Mouse (Mus musculus): Measurements from ENCODE around the gene Fbxw2. TPM values are rescaled to one million over a fixed set of nuclear protein-coding genes. Genes with fewer than 3 reads are reported as not detected.
"Not testable (repeated sequence)": the region's sequence is repeated elsewhere in the genome, so short reads cannot be mapped to it uniquely, and the experiment has no call there.

Fbxw2 gene
- polyA plus RNA-seq (2012) = 26.3 and 39.9 TPM in 2 replicates

GRCm38 (mm10) chr2:34825827-34826459, at the start of gene Fbxw2:
Gene Fbxw2 (minus strand): TSS chr2:34826311.
- no peak for TF ChIP-seq GATA1 (IDR thresholded peaks at IDR 0.05; ENCODE audit: low read length)

- no peak for TF ChIP-seq GATA1 (IDR thresholded peaks at IDR 0.05; ENCODE audit: low read length)
Observed at GRCm38 (mm10) chr2:34874816-34875345, 48.8 kb upstream of the Fbxw2 start, which contains the start of gene Psmd5. Gene Psmd5 (minus strand): TSS chr2:34874968.

GRCm38 (mm10) chr2:34874271-34874670, 48.2 kb upstream of the Fbxw2 start, which contains the start of gene Cutal:
Gene Cutal (plus strand): TSS chr2:34874396.
- TF ChIP-seq GATA1 (IDR thresholded peaks at IDR 0.05; ENCODE audit: low read length) = no peak

GRCm38 (mm10) chr2:34870520-34871474, 44.7 kb upstream of the Fbxw2 start:
- TF ChIP-seq GATA1 (IDR thresholded peaks at IDR 0.05; ENCODE audit: low read length) = no peak

- TF ChIP-seq GATA1 (IDR thresholded peaks at IDR 0.05; ENCODE audit: low read length) = no peak
Observed at GRCm38 (mm10) chr2:34869680-34870079, 43.6 kb upstream of the Fbxw2 start.

- no peak for TF ChIP-seq GATA1 (IDR thresholded peaks at IDR 0.05; ENCODE audit: low read length)
Observed at GRCm38 (mm10) chr2:34857728-34858127, 31.6 kb upstream of the Fbxw2 start.

- no peak for TF ChIP-seq GATA1 (IDR thresholded peaks at IDR 0.05; ENCODE audit: low read length)
Observed at GRCm38 (mm10) chr2:34855265-34855664, 29.2 kb upstream of the Fbxw2 start.

- no peak for TF ChIP-seq GATA1 (IDR thresholded peaks at IDR 0.05; ENCODE audit: low read length)
Observed at GRCm38 (mm10) chr2:34847702-34848101, 21.6 kb upstream of the Fbxw2 start.

- TF ChIP-seq GATA1 (IDR thresholded peaks at IDR 0.05; ENCODE audit: low read length) = no peak
Observed at GRCm38 (mm10) chr2:34843211-34843939, 17.3 kb upstream of the Fbxw2 start.

- no peak for TF ChIP-seq GATA1 (IDR thresholded peaks at IDR 0.05; ENCODE audit: low read length)
Observed at GRCm38 (mm10) chr2:34841706-34842105, 15.6 kb upstream of the Fbxw2 start.

- TF ChIP-seq GATA1 (IDR thresholded peaks at IDR 0.05; ENCODE audit: low read length) = no peak
Observed at GRCm38 (mm10) chr2:34835669-34836068, 9.6 kb upstream of the Fbxw2 start.

- TF ChIP-seq GATA1 (IDR thresholded peaks at IDR 0.05; ENCODE audit: low read length) = no peak
Observed at GRCm38 (mm10) chr2:34833624-34834023, 7.5 kb upstream of the Fbxw2 start.

GRCm38 (mm10) chr2:34832766-34833457, 6.8 kb upstream of the Fbxw2 start, which contains the start of gene Gm34653:
Gene Gm34653 (plus strand): TSS chr2:34833007.
- TF ChIP-seq GATA1 (IDR thresholded peaks at IDR 0.05; ENCODE audit: low read length) = not testable (repeated sequence)

GRCm38 (mm10) chr2:34828026-34828425, 1.9 kb upstream of the Fbxw2 start:
- no peak for TF ChIP-seq GATA1 (IDR thresholded peaks at IDR 0.05; ENCODE audit: low read length)

- no peak for TF ChIP-seq GATA1 (IDR thresholded peaks at IDR 0.05; ENCODE audit: low read length)
Observed at GRCm38 (mm10) chr2:34827591-34827990, 1.5 kb upstream of the Fbxw2 start.
